Mouse (Mus musculus) bone marrow, adult 2 months (tissue): ENCODE results near the gene Lurap1. TPM values are rescaled to one million over a fixed set of nuclear protein-coding genes. Genes with fewer than 3 reads are reported as not detected.
A peak's percentile ranks its signal among the peaks of the same experiment; 100 is the strongest.

Source experiments
- H3K27ac ChIP-seq: fragments of 200-500 bp; 2 replicates; pipeline ENCODE4 v1.5.1; 2012; ENCODE audit warnings: low read depth, mild to moderate bottlenecking, control low read depth, inconsistent platforms, low read length; ENCODE audit not compliant: control insufficient read depth, poor library complexity, insufficient read depth
- H3K4me1 ChIP-seq: fragments of 200-500 bp; 2 replicates; pipeline ENCODE4 v1.6.1; 2011; ENCODE audit warnings: low read length; ENCODE audit not compliant: control insufficient read depth, insufficient read depth
- H3K4me3 ChIP-seq: fragments of 200-500 bp; replicated peaks from 2 replicates; pipeline ENCODE3; 2011; ENCODE audit warnings: mild to moderate bottlenecking, low read depth, low read length, control low read depth; ENCODE audit not compliant: control insufficient read depth
- CTCF ChIP-seq: fragments of 200-500 bp; IDR thresholded peaks from 2 replicates; pipeline ENCODE4 v1.5.1; 2011; ENCODE audit warnings: low read length, control low read depth; ENCODE audit not compliant: control insufficient read depth, insufficient read depth
- POLR2A ChIP-seq: fragments of 200-500 bp; IDR thresholded peaks from 2 replicates; pipeline ENCODE4 v1.6.1; 2011; ENCODE audit warnings: low read depth, mild to moderate bottlenecking, control low read depth, low read length, borderline replicate concordance; ENCODE audit not compliant: control insufficient read depth
- WGBS: fragments of 180-500 bp; shearing (Covaris S2); methylation state at CpG from one replicate; pipeline ENCODE4 v1.1.7; 2018; 5-methylcytosine and 5-hydroxymethylcytosine counted together
- polyA plus RNA-seq: library from polyadenylated mRNA; stranded (reverse); fragments of >200 nt; gene quantifications from 2 replicates; pipeline ENCODE4 v1.2.4, GENCODE M21; 2011; ENCODE audit warnings: low replicate concordance; ENCODE audit not compliant: missing spikeins, insufficient read depth, insufficient read length

Gene Lurap1
- polyA plus RNA-seq: 0.35 TPM in 1 of 2 replicates, not detected in the other

GRCm38 (mm10) chr4:116151238-116151637 lies at the start of gene Lurap1:
Gene Lurap1, minus strand, starts transcription at chr4:116151338.
- Histone ChIP-seq H3K27ac (peak within 1 kb of the TSS; percentile 83), H3K4me1 (no peaks in the 10 kb centered on the region; the same call in 1 of the 2 replicates), H3K4me3 (peak within 1 kb of the TSS; percentile 90)
- TF ChIP-seq POLR2A (no peak), CTCF (no peak)
- WGBS: 63% methylated on average over 6 of the region's 6 CpGs

GRCm38 (mm10) chr4:116198422-116198821 lies 47.3 kb upstream of the Lurap1 start:
- Histone ChIP-seq H3K4me3 (no peak overlapping the region), H3K4me1 (no peaks in the 10 kb centered on the region; the same call in 1 of the 2 replicates), H3K27ac (no peak overlapping the region)
- WGBS: 68% methylated on average over 2 of the region's 2 CpGs
- TF ChIP-seq CTCF (no peak), POLR2A (no peak)

DNA sequence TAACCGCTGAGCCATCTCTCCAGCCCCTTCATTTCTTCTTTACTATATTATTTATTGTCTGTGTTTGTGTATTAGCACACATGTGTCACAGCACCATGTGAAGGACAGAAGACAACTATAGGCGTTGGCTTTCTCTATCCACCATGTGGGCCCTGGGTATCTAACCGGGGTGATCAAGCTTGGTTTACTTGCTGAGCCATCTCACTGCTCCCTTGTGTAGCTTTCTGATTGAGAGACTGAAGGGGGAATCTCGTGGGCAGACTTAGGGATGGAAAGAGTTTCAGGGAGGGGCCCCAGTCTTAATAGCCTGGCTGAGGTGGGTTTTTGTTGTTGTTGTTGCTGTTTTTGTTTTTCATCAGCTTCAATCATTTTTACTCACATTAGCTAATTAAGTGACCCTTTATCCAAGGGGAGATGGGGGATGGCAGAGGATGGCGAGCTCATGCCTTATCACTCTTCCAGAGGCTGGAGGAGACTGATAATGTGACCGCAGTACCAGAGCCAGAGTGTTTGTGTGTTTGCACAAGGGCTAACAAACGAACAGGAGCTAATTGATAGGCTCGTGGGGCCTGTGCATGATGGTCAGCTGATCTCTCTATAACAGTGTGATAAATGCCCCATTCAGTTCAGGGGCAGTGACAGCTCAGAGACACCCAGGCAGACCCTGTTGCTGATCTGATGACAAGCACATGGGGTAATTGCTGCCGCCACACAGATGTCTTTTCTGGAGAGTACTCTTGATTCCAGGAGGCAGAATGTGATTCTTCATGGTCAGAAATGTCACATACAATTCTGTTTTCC lies 42.6 kb upstream of the Lurap1 start:
- TF ChIP-seq POLR2A (no peak), CTCF (no peak)
- Histone ChIP-seq H3K27ac (no peak overlapping the region), H3K4me1 (no peaks in the 10 kb centered on the region; the same call in 1 of the 2 replicates), H3K4me3 (no peak overlapping the region)
- 71% methylated on average over 9 of the region's 9 CpGs for WGBS

DNA sequence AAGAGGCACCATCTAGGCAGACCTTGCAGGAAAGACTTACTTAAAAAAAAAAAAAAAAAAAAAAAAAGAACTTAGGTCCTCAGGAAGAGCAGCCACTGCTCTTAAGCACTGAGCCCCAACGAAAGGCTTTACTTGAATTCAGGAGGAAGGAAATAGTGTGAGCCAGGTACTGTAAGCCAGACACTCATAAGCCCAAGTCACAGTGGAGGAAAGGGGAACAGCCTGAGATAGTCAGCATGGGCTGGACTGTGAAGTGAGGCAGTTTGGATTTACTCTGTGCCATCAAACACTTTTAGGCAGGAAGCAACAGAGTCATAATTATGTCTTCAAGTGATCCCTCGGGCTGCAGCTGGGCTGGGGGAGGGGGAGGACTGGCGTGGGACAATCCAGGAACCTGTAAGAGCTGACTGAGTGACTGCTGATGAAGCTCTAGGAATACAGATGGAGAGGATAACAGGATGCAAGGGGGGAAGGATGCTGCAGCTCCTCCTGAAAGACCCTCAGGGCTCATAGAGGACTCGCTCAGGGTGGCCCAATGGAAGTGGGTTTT lies 41.2 kb upstream of the Lurap1 start:
- no peak overlapping the region for H3K27ac ChIP-seq
- WGBS: 20% methylated on average over 4 of the region's 4 CpGs
- TF ChIP-seq POLR2A: no peak
- no peak for TF ChIP-seq CTCF

DNA sequence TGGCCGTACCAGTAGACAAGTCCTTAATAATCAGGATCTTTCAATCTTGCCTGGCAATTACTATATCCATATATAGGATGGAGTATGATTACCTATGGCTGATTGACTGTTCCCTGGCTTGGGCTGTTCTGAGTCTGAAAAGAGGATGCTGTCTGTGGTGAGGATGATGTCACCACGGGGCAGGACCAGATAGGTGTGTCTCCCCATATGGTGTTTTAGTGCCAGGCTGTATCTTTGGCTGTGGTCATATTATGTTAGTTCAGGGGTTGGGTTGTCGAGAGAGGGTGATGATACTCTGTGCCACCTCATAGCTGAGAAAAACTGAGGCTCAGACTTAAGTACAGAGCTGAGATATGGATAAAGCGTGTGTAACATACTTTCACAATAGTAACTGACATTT lies 33.9 kb upstream of the Lurap1 start:
- Histone ChIP-seq H3K4me3 (no peak overlapping the region), H3K4me1 (no peaks in the 10 kb centered on the region), H3K27ac (no peak overlapping the region)
- no peak for TF ChIP-seq CTCF
- TF ChIP-seq POLR2A: no peak
- 52% methylated on average over 4 of the region's 4 CpGs for WGBS

More for the DNA sequence above, 41.2 kb upstream of the Lurap1 start:
- Histone ChIP-seq H3K4me3 (no peak overlapping the region), H3K4me1 (no peaks in the 10 kb centered on the region; the same call in 1 of the 2 replicates)

GRCm38 (mm10) chr4:116182745-116183144 lies 31.6 kb upstream of the Lurap1 start:
- no peak for TF ChIP-seq POLR2A
- no peak for TF ChIP-seq CTCF
- WGBS: 71% methylated on average over 12 of the region's 12 CpGs
- no peak overlapping the region for H3K27ac ChIP-seq
- no peaks in the 10 kb centered on the region for H3K4me1 ChIP-seq
- no peak overlapping the region for H3K4me3 ChIP-seq

DNA sequence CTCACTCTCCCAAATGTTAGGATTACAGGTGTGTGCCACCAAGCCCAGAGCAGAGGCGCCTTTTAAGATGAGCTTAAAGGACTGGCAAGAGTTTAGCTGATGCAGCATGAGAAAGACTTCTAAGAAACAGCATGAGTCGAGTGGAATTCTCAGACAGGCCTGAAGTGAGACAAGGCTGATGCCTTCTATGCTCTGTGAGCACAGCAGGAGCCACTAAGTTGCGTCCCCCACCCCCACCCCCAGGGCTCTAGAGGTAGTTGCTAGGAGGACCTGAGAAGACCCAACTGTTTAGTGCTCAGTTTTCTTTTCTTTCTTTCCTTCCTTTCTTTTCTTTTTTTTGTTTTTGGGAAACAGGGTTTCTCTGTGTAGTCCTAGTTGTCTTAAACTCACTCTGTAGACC lies 30.9 kb upstream of the Lurap1 start:
- TF ChIP-seq CTCF: no peak
- TF ChIP-seq POLR2A: no peak
- H3K4me3 ChIP-seq: no peak overlapping the region
- H3K27ac ChIP-seq: no peak overlapping the region
- WGBS: 83% methylated on average over 3 of the region's 3 CpGs
- no peaks in the 10 kb centered on the region for H3K4me1 ChIP-seq

DNA sequence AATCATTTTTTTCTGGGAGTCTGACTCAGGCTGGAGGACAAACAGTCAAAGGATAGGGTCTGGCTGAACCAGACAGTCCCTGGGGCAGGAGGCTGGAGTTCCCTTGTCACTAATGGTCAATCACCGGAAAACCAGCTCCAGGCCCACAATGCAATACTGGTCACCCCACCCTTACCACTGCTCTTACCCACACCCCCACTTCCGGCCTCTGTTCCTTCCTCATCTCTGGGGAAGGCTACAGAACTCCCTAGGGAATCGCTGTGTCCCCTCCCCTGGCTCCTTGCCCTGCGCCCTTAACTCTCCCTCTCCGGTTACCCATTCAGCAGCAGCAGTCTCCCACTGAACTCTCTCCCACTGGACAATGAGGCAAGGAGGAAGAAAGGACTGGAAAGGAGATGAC lies 26.0 kb upstream of the Lurap1 start:
- Histone ChIP-seq H3K4me1 (peaks cover 3% of the 10 kb centered on the region), H3K27ac (no peak overlapping the region), H3K4me3 (no peak overlapping the region)
- TF ChIP-seq POLR2A (no peak), CTCF (no peak)
- 12% methylated on average over 5 of the region's 5 CpGs for WGBS

DNA sequence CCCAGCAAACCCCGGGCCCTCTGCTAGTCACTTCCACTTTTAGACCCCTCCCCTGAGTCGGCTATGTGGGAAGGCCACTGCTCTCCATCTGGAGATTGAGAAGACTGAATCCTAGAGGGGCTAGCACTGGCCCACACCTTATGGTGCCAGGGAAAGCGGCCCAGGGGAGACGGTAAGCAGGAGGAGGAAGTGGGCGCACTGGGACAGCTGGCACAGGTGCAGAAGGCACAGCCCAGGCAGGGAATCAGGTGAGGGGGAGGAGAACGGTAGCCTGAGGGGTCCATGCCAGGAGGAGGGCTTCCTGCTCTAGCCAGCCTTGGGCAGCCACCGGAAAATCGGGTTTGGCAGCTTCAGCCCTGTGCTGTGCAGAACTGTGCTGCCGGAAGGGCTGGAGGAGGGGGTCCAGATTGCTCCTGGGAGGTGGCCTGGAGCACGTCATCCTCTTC lies 25.4 kb upstream of the Lurap1 start:
- WGBS: 2% methylated on average over 10 of the region's 10 CpGs
- Histone ChIP-seq H3K4me1 (peaks cover 3% of the 10 kb centered on the region), H3K4me3 (peak overlapping the region; percentile 30), H3K27ac (no peak overlapping the region; the same call in 1 of the 2 replicates)
- TF ChIP-seq POLR2A (no peak; the same call in 1 of the 2 replicates), CTCF (no peak)
